Mouse (Mus musculus) CH12.LX (cell line): ENCODE measurements at regions not wholly inside any gene's neighbourhood (a gene's known extent, or its start where the extent isn't known, plus 50 kb on each side); places are given as distances from the start of the nearest gene placed in this dataset.

Experiments
- CTCF ChIP-seq, 2 experiments: IDR thresholded peaks in 1 of 2; conservative IDR thresholded peaks in 1 of 2; 2 replicates each; pipeline ENCODE4 v1.5.1; 2011 to 2012; ENCODE audit warnings: low read depth in 2 of 2, low read length in 2 of 2, improper control_type of control experiment in 1 of 2, inconsistent platforms in 1 of 2, mild to moderate bottlenecking in 1 of 2, moderate library complexity in 1 of 2
- GABPA ChIP-seq: IDR thresholded peaks from 2 replicates; pipeline ENCODE4 v1.6.1; 2012; ENCODE audit warnings: low read depth, low read length, improper control_type of control experiment, inconsistent platforms; ENCODE audit not compliant: insufficient replicate concordance
- KAT2A ChIP-seq: IDR thresholded peaks from 2 replicates; pipeline ENCODE4 v1.6.1; 2012; ENCODE audit warnings: low read length, improper control_type of control experiment, inconsistent platforms; ENCODE audit not compliant: insufficient replicate concordance
- MAFK ChIP-seq: IDR thresholded peaks from 2 replicates; pipeline ENCODE4 v1.6.1; 2011; ENCODE audit warnings: low read length, improper control_type of control experiment; ENCODE audit not compliant: insufficient replicate concordance
- MYC ChIP-seq: IDR thresholded peaks from 2 replicates; pipeline ENCODE4 v1.6.1; 2011; ENCODE audit warnings: low read depth, mild to moderate bottlenecking, improper control_type of control experiment, low read length
- POLR2A ChIP-seq: IDR thresholded peaks from 2 replicates; pipeline ENCODE4 v1.6.1; 2011; ENCODE audit warnings: low read depth, mild to moderate bottlenecking, improper control_type of control experiment, low read length
- SIN3A ChIP-seq: IDR thresholded peaks from 2 replicates; pipeline ENCODE4 v1.6.1; 2012; ENCODE audit warnings: low read length, improper control_type of control experiment, inconsistent platforms
- TBP ChIP-seq: conservative IDR thresholded peaks from 2 replicates; pipeline ENCODE4 v1.6.1; 2011; ENCODE audit warnings: low read depth, low read length, improper control_type of control experiment
- TCF12 ChIP-seq: IDR thresholded peaks from 2 replicates; pipeline ENCODE4 v1.6.1; 2014; ENCODE audit warnings: low read depth, mild to moderate bottlenecking, inconsistent platforms, low read length, improper control_type of control experiment
- ZMIZ1 ChIP-seq: IDR thresholded peaks from 2 replicates; pipeline ENCODE4 v1.6.1; 2012; ENCODE audit warnings: low read depth, mild to moderate bottlenecking, inconsistent platforms, low read length, improper control_type of control experiment
- ZNF384 ChIP-seq: IDR thresholded peaks from 2 replicates; pipeline ENCODE4 v1.6.1; 2012; ENCODE audit warnings: low read depth, low read length, improper control_type of control experiment, inconsistent platforms

DNA sequence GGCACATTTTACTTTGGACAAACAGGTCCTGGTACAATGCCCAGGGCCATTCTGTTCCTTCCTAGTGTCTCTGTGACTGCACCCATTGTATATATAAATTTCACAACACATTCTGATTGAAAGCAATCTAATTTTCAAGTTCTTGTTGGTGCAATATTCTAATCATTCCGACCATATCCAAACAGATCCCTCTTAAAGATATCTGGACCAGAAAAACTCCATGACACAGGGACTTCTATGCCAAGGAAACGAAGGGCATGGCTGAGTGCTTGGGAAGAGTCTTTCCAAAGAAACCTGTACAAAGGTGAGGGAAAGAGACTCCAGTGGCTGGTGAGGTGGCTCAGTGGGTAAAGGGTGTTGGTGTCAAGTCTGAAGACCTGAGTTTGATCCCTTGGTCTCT lies 337.8 kb downstream of the Pmp22 start:
- TF ChIP-seq ZMIZ1, result no peak
- TF ChIP-seq KAT2A, result no peak
- TF ChIP-seq TCF12, result no peak
- TF ChIP-seq POLR2A, result no peak
- no peak for TF ChIP-seq GABPA
- TF ChIP-seq TBP, result no peak
- no peak for TF ChIP-seq CTCF (conservative IDR thresholded peaks at IDR 0.05 in 1 of 2, IDR thresholded peaks at IDR 0.05 in 1 of 2; ENCODE audit: low read depth in 2 of 2, low read length in 2 of 2)
- TF ChIP-seq MYC, result no peak
- no peak for TF ChIP-seq SIN3A
- no peak for TF ChIP-seq MAFK
- no peak for TF ChIP-seq ZNF384
